Mouse (Mus musculus): ENCODE results near the gene Cacna1e.

- no peak for TF ChIP-seq GABPA (IDR thresholded peaks at IDR 0.05; ENCODE audit: insufficient replicate concordance, low read depth, low read length)
- no peak for TF ChIP-seq POLR2A (IDR thresholded peaks at IDR 0.05; ENCODE audit: low read depth, low read length)
- no peak for TF ChIP-seq CTCF (conservative IDR thresholded peaks at IDR 0.05 in 1 of 2, IDR thresholded peaks at IDR 0.05 in 1 of 2; ENCODE audit: low read depth in 2 of 2, low read length in 2 of 2)
- TF ChIP-seq SMC3 (IDR thresholded peaks at IDR 0.05; ENCODE audit: low read depth, low read length), result no peak
- no peak for TF ChIP-seq HCFC1 (IDR thresholded peaks at IDR 0.05; ENCODE audit: low read depth, low read length)
- no peak for TF ChIP-seq MYC (IDR thresholded peaks at IDR 0.05; ENCODE audit: low read depth, low read length)
- TF ChIP-seq RAD21 (IDR thresholded peaks at IDR 0.05; ENCODE audit: low read depth, low read length), result no peak
- no peak for TF ChIP-seq SIN3A (IDR thresholded peaks at IDR 0.05; ENCODE audit: low read length)
- TF ChIP-seq RCOR1 (conservative IDR thresholded peaks at IDR 0.05; ENCODE audit: low read depth, low read length), result no peak
These were observed 139.1 kb downstream of the Cacna1e start for GRCm38 (mm10) chr1:154745241-154745640.
